Mouse (Mus musculus) megakaryocyte, embryonic 14.5 days (primary cell): ENCODE data around the gene Sox5.

Experiments
- FLI1 ChIP-seq: IDR thresholded peaks from 2 replicates; pipeline ENCODE4 v1.6.1; 2012; ENCODE audit warnings: low read length, inconsistent platforms, mixed read lengths
- GATA1 ChIP-seq: IDR thresholded peaks from 3 replicates; pipeline ENCODE4 v1.6.1; 2012; ENCODE audit warnings: mixed read lengths, low read length, inconsistent platforms, borderline replicate concordance

DNA sequence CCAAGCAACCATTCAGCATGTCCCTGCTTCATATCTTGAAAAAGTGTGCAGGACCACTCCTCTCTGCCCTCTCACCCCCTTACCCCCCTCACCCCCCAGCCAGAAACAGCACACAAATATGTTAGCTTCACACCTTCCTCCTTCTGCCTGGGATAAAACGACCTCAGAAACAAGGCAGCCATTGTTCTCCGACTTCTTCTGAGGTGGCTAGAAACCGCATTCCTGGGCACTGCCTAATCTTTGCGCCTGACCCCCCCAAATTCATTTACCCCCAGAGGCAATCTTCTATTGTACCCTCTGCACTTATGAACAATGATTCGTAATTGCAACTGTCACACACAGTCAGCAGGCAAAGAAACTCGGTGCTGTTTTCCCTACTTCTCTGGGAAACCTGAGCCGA lies 742.6 kb downstream of the Sox5 start:
- TF ChIP-seq GATA1 (no peak), FLI1 (no peak)
